Mouse (Mus musculus) midbrain, postnatal 0 days (tissue): Measurements from ENCODE around the gene Agpat1. TPM values are rescaled to one million over a fixed set of nuclear protein-coding genes. Genes with fewer than 3 reads are reported as not detected.
A peak's percentile ranks its signal among the peaks of the same experiment; 100 is the strongest.

Experiments
- ATAC-seq: fragments of 200-750 bp; cut with Nextera tagmentation; 2 replicates; pipeline ENCODE4 v1.8.0; 2017; ENCODE audit warnings: moderate number of reproducible peaks, mild to moderate bottlenecking, moderate TSS enrichment, moderate library complexity; ENCODE audit not compliant: low FRiP score
- DNase-seq: peaks from one replicate; pipeline ENCODE4 v3.0.0-alpha.2; 2015; ENCODE audit warnings: low spot score
- H3K27ac ChIP-seq: fragments of 300-500 bp; sonication (generic); 2 replicates; pipeline ENCODE4 v1.5.1; 2014; ENCODE audit warnings: low read depth, mild to moderate bottlenecking, low read length, mixed read lengths
- H3K27me3 ChIP-seq: fragments of 300-500 bp; sonication (generic); 2 replicates; pipeline ENCODE4 v1.6.1; 2014; ENCODE audit warnings: low read length, control low read depth, mixed read lengths; ENCODE audit not compliant: insufficient read depth
- H3K36me3 ChIP-seq: fragments of 300-500 bp; sonication (generic); 2 replicates; pipeline ENCODE4 v1.6.1; 2014; ENCODE audit warnings: low read length, control low read depth, mixed read lengths; ENCODE audit not compliant: insufficient read depth
- H3K4me1 ChIP-seq: fragments of 300-500 bp; sonication (generic); 2 replicates; pipeline ENCODE4 v1.6.1; 2014; ENCODE audit warnings: mild to moderate bottlenecking, control low read depth, antibody characterized with exemption, low read length, mixed read lengths; ENCODE audit not compliant: insufficient read depth
- H3K4me2 ChIP-seq: fragments of 300-500 bp; sonication (generic); 2 replicates; pipeline ENCODE4 v1.6.1; 2014; ENCODE audit warnings: low read depth, mild to moderate bottlenecking, low read length, mixed read lengths; ENCODE audit not compliant: poor library complexity, severe bottlenecking
- H3K4me3 ChIP-seq: fragments of 300-500 bp; sonication (generic); 2 replicates; pipeline ENCODE4 v1.5.1; 2014; ENCODE audit warnings: low read depth, mild to moderate bottlenecking, low read length, moderate library complexity
- H3K9ac ChIP-seq: fragments of 300-500 bp; sonication (generic); replicated peaks from 2 replicates; pipeline ENCODE4 v1.6.1; 2014; ENCODE audit warnings: mild to moderate bottlenecking, low read length, moderate library complexity, mixed read lengths; ENCODE audit not compliant: poor library complexity, severe bottlenecking
- H3K9me3 ChIP-seq: fragments of 300-500 bp; sonication (generic); 2 replicates; pipeline ENCODE4 v1.6.1; 2016; ENCODE audit warnings: low read length, control low read depth
- CTCF ChIP-seq: IDR thresholded peaks from 2 replicates; pipeline ENCODE4 v1.5.1; 2016; ENCODE audit warnings: antibody characterized with exemption, mild to moderate bottlenecking
- whole genome bisulfite sequencing: fragments of 180-500 bp; shearing (Covaris S2); extraction: QIAGEN DNeasy Blood & Tissue Kit; methylation state at CpG from one replicate; pipeline ENCODE4 v1.1.7; 2014; 5-methylcytosine and 5-hydroxymethylcytosine counted together
- polyA plus RNA-seq: library from polyadenylated mRNA; unstranded; fragments of >200 nt; fragmentation: Nextera tagmentation; extraction: Ambion mirVana; gene quantifications from 2 replicates; pipeline ENCODE4 v1.2.1, GENCODE M21; 2015
- total RNA-seq: library from RNA; depleted of rRNA; stranded (reverse); fragments of >200 nt; gene quantifications from 2 replicates; pipeline ENCODE4 v1.2.3, GENCODE M21; 2014

The Agpat1 gene
- total and polyA plus RNA-seq, 2 experiments from 2014 or later, result 103 to 383 TPM

- Histone ChIP-seq H3K4me2 (no peak overlapping the region), H3K9ac (no peak overlapping the region), H3K4me1 (no peaks in the 10 kb centered on the region), H3K36me3 (no peaks in the 10 kb centered on the region), H3K27me3 (no peaks in the 10 kb centered on the region), H3K27ac (no peak overlapping the region), H3K9me3 (no peaks in the 10 kb centered on the region), H3K4me3 (no peak overlapping the region)
- WGBS, result 87% methylated on average over 3 of the region's 3 CpGs
- ATAC-seq (no peak), DNase-seq (no peak)
- TF ChIP-seq CTCF, result no peak
These were observed 26.0 kb upstream of the Agpat1 start for GRCm38 (mm10) chr17:34578070-34578469.

GRCm38 (mm10) chr17:34582528-34582927 is 21.5 kb upstream of the Agpat1 start:
- no peak overlapping the region for H3K27ac ChIP-seq
- no peak for TF ChIP-seq CTCF
- WGBS, result 92% methylated on average over 12 of the region's 12 CpGs
- peaks cover 10% of the 10 kb centered on the region; the same call in 1 of the 2 replicates for H3K4me1 ChIP-seq
- no peaks in the 10 kb centered on the region for H3K27me3 ChIP-seq
- no peak overlapping the region for H3K4me3 ChIP-seq
- no peaks in the 10 kb centered on the region for H3K9me3 ChIP-seq
- ATAC-seq, result no peak
- no peak for DNase-seq
- no peaks in the 10 kb centered on the region for H3K36me3 ChIP-seq
- H3K4me2 ChIP-seq, result no peak overlapping the region
- H3K9ac ChIP-seq, result no peak overlapping the region

GRCm38 (mm10) chr17:34583397-34583796 is 20.7 kb upstream of the Agpat1 start:
- no peaks in the 10 kb centered on the region for H3K9me3 ChIP-seq
- peaks cover 16% of the 10 kb centered on the region; the same call in 1 of the 2 replicates for H3K4me1 ChIP-seq
- TF ChIP-seq CTCF, result no peak
- H3K4me2 ChIP-seq, result no peak overlapping the region
- ATAC-seq, result no peak
- peak; percentile 30 for DNase-seq
- H3K4me3 ChIP-seq, result no peak overlapping the region
- H3K27me3 ChIP-seq, result no peaks in the 10 kb centered on the region
- H3K27ac ChIP-seq, result no peak overlapping the region
- 70% methylated on average over 7 of the region's 7 CpGs for WGBS
- H3K36me3 ChIP-seq, result no peaks in the 10 kb centered on the region
- H3K9ac ChIP-seq, result no peak overlapping the region

- H3K27me3 ChIP-seq, result no peaks in the 10 kb centered on the region
- no peak for TF ChIP-seq CTCF
- H3K4me1 ChIP-seq, result peaks cover 17% of the 10 kb centered on the region; the same call in 1 of the 2 replicates
- H3K36me3 ChIP-seq, result no peaks in the 10 kb centered on the region
- 81% methylated on average over 5 of the region's 8 CpGs for WGBS
- H3K9ac ChIP-seq, result no peak overlapping the region
- H3K4me3 ChIP-seq, result no peak overlapping the region
- DNase-seq, result no peak
- H3K9me3 ChIP-seq, result no peaks in the 10 kb centered on the region
- no peak overlapping the region for H3K27ac ChIP-seq
- ATAC-seq, result no peak
- H3K4me2 ChIP-seq, result no peak overlapping the region
These were observed 20.2 kb upstream of the Agpat1 start for GRCm38 (mm10) chr17:34583819-34584218.

GRCm38 (mm10) chr17:34585121-34585520 is 18.9 kb upstream of the Agpat1 start:
- Histone ChIP-seq H3K27me3 (no peaks in the 10 kb centered on the region), H3K27ac (peak overlapping the region; percentile 99; the same call in 1 of the 2 replicates), H3K36me3 (no peaks in the 10 kb centered on the region), H3K4me1 (peaks cover 17% of the 10 kb centered on the region; the same call in 1 of the 2 replicates), H3K4me2 (no peak overlapping the region), H3K9ac (no peak overlapping the region), H3K9me3 (no peaks in the 10 kb centered on the region), H3K4me3 (no peak overlapping the region)
- TF ChIP-seq CTCF, result no peak
- WGBS, result 93% methylated on average over 8 of the region's 8 CpGs
- ATAC-seq (no peak), DNase-seq (peak; percentile 22)

- ATAC-seq (peak; percentile 18; the same call in 1 of the 2 replicates), DNase-seq (peak; percentile 41)
- H3K36me3 ChIP-seq, result no peaks in the 10 kb centered on the region
- H3K27ac ChIP-seq, result peak overlapping the region; percentile 99
- peak overlapping the region; percentile 65 for H3K4me2 ChIP-seq
- H3K9ac ChIP-seq, result peak overlapping the region; percentile 79
- 12% methylated on average over 32 of the region's 32 CpGs for WGBS
- no peaks in the 10 kb centered on the region for H3K9me3 ChIP-seq
- H3K4me3 ChIP-seq, result peak overlapping the region; percentile 71
- H3K4me1 ChIP-seq, result peaks cover 22% of the 10 kb centered on the region
- TF ChIP-seq CTCF, result no peak
- no peaks in the 10 kb centered on the region for H3K27me3 ChIP-seq
These were observed 17.9 kb upstream of the Agpat1 start for GRCm38 (mm10) chr17:34585877-34586771.
